Mouse (Mus musculus): ENCODE data around the gene Fzd2. TPM values are rescaled to one million over a fixed set of nuclear protein-coding genes. Genes with fewer than 3 reads are reported as not detected.
"Not testable (repeated sequence)": the region's sequence is repeated elsewhere in the genome, so short reads cannot be mapped to it uniquely, and the experiment has no call there.

Fzd2 gene
- total RNA-seq (2015; ENCODE audit: low replicate concordance): not detected in 2 replicates
- total RNA-seq (2017; ENCODE audit: low replicate concordance): not detected in 2 replicates

- ATAC-seq (replicated peaks; ENCODE audit: low FRiP score, poor library complexity, severe bottlenecking): no peak
Measured at GRCm38 (mm10) chr11:102604010-102604584, at the start of gene Fzd2. Fzd2 (plus strand) TSS chr11:102604396.

- peak; percentile 63 for ATAC-seq (replicated peaks; ENCODE audit: low FRiP score, poor library complexity, severe bottlenecking)
Measured at GRCm38 (mm10) chr11:102555400-102556030, 48.7 kb upstream of the Fzd2 start.

DNA sequence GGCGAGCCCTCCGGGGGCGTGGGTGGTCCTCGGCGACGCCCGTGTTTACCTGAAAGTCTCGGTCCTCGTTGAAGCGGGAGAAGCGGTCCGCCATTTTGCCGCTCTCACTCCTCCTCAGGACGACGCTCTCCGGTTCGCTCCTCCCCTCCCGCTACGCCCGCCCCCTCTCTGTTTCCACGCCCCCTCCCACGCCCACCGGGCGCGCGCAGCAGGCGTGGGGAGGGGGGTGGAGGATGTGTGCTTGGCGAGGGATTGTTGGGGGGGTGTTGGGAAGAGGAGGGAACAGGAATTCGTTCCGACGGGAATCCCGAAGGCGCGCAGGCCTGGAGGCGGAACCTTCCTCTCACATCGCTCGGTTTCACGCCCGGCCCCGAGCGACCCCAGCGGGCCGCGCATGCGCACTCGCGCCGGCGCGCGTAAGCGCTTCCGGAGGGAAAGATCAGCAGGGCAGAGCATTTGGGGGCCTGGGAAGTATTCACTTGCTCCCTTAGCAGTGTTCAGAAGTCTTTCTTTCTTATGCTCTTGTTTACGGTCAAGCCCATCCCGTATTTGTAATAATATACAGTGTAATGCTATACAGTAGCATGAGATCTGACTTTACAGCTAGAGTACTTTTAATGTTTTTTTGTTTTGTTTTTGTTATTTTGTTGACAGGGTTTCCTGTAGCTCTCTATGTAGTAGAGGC lies 48.0 kb upstream of the Fzd2 start, which contains the start of gene Gpatch8:
Gene Gpatch8 (minus strand): TSS at position 362 of the 685 bp plus-strand sequence.
- peak; percentile 96 for ATAC-seq (replicated peaks; ENCODE audit: low FRiP score, poor library complexity, severe bottlenecking)

DNA sequence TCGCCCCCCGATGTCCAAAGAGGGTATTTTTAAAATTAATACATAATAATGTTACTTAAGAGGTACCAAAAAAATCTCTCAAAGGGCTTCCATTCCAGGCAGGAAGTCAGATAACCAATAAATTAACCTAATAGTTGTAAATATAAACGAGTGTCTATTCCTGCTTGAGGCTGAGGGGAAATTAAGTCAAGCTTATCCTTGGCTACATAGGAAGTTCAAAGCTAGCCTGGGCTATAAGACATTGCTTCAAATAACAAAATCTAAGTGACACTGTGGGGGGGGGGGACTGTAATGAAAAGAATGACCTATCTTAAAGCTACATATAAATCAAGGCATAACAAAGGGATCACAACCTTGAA lies 47.5 kb upstream of the Fzd2 start:
- no peak for ATAC-seq (replicated peaks; ENCODE audit: low FRiP score, poor library complexity, severe bottlenecking)

GRCm38 (mm10) chr11:102557386-102557785 lies 46.8 kb upstream of the Fzd2 start:
- ATAC-seq (replicated peaks; ENCODE audit: low FRiP score, poor library complexity, severe bottlenecking): no peak

- no peak for ATAC-seq (replicated peaks; ENCODE audit: low FRiP score, poor library complexity, severe bottlenecking)
Measured at GRCm38 (mm10) chr11:102558704-102559103, 45.5 kb upstream of the Fzd2 start.

GRCm38 (mm10) chr11:102564952-102565671 lies 39.1 kb upstream of the Fzd2 start:
- ATAC-seq (replicated peaks; ENCODE audit: low FRiP score, poor library complexity, severe bottlenecking): not testable (repeated sequence)

GRCm38 (mm10) chr11:102565741-102566140 lies 38.5 kb upstream of the Fzd2 start:
- ATAC-seq (replicated peaks; ENCODE audit: low FRiP score, poor library complexity, severe bottlenecking): no peak

DNA sequence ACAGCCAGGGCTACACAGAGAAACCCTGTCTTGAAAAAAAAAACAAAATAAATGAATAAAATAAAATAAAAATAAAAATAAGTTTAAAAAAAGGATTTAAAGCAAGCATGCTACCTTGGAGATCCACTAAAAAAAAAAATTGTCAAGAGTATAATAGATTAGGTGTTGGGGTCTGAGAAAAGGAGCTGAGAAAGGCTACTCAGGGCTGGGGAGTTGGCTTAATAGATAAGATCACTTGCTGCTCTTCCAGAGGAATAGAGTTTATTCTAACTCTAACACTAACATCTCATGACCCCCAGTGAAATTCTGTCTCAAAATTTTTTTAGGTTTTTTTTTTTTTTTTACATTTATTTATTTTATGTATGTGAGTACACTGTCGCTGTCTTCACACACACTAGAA lies 37.9 kb upstream of the Fzd2 start:
- ATAC-seq (replicated peaks; ENCODE audit: low FRiP score, poor library complexity, severe bottlenecking): no peak

GRCm38 (mm10) chr11:102567157-102567556 lies 37.0 kb upstream of the Fzd2 start:
- ATAC-seq (replicated peaks; ENCODE audit: low FRiP score, poor library complexity, severe bottlenecking): no peak

DNA sequence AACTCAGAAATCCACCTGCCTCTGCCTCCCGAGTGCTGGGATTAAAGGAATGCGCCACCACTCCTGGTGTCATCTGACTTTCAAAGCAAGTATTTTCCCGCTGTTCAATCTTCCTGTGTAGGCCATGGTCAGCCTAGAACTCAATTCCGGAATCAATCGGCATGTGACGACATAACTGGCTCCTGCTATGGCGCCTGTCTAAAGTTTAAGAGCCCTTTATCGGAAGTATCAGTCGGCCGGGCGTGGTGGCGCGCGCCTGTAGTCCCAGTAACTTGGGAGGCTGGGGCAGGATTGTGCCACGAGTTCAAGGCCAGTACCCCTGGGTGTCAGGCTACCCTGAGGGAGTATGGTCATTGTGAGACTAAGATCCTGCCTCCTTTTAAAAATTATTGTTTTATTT lies 36.5 kb upstream of the Fzd2 start:
- ATAC-seq (replicated peaks; ENCODE audit: low FRiP score, poor library complexity, severe bottlenecking): no peak

GRCm38 (mm10) chr11:102568191-102568590 lies 36.0 kb upstream of the Fzd2 start:
- ATAC-seq (replicated peaks; ENCODE audit: low FRiP score, poor library complexity, severe bottlenecking): peak; percentile 62; the same call in 1 of the 2 replicates

GRCm38 (mm10) chr11:102568756-102569377 lies 35.3 kb upstream of the Fzd2 start:
- no peak for ATAC-seq (replicated peaks; ENCODE audit: low FRiP score, poor library complexity, severe bottlenecking)

GRCm38 (mm10) chr11:102572866-102573663 lies 31.1 kb upstream of the Fzd2 start:
- peak; percentile 67; the same call in 1 of the 2 replicates for ATAC-seq (replicated peaks; ENCODE audit: low FRiP score, poor library complexity, severe bottlenecking)

- no peak for ATAC-seq (replicated peaks; ENCODE audit: low FRiP score, poor library complexity, severe bottlenecking)
Measured at GRCm38 (mm10) chr11:102575034-102575433, 29.2 kb upstream of the Fzd2 start.

DNA sequence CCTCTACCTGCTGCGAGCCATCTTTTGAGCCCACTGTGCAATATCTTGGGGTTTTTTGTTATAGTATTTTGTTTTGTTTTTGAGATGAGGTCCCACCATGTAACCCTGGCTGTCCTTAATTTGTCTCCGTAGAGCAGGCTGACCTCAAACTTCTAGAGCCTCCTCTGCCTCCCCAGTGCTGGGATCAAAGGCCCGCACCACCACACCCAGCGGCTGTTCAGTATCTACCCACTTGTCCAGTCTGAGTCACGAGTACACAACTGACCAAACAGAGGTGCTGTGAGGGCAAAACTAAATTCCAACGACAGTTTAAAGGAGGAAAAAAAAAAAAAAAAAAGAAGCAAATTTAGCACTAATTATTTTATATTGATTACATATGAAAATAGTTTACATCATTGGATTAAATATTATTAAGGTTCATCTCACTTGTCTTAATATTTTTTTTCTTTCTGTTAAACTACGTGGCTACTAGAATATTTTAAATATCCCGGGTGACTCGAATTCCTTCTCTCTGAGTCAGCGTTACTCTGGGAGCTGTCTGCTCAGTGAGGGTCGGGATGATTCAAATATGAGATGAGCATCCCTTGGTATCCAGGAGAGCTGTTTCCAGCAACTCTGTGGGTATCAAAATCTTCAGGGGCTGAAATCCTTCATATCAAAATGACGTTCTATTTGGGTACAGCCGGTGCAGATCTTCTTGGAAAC lies 28.0 kb upstream of the Fzd2 start:
- ATAC-seq (replicated peaks; ENCODE audit: low FRiP score, poor library complexity, severe bottlenecking): no peak

DNA sequence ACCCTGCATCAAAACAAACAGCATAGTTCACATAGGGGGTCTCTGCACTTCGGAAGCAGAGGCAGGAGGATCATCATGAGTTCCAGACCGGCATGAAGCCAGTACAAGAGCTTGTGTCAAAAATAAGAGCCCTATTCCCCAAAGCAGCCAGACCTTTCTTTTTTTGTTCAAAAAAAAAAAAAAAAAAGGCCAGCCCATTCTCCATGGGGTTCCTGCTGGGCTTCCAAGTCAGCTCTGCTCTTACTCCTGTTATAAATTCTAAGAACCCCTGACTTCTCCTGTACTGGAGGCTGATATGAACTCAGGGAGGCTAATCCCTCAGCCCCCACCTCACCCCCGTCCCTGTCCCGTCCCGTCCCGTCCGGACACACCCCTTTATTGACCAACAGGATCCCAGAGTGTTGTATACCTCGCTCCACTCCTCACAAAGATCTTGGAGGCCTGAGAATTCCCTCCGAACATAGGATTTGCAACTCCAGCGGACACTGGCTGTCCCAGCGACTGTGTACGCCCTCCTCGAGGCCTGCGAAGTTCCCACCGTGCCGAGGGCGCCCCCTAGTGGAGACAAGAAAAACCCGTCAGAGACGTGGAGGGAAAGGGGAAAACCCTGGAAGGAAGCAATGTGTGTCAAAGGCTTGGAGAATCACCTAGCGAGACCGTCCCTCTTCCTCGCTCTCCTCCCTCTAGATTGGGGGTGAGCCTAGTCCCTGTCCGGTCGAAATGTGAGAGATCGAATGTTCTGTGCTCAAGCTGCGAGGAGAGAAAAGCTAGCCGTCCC lies 25.7 kb upstream of the Fzd2 start:
- peak; percentile 71 for ATAC-seq (replicated peaks; ENCODE audit: low FRiP score, poor library complexity, severe bottlenecking)
